20 mouse cellular contexts compared by ENCODE assay signal in the genomic region with DNA sequence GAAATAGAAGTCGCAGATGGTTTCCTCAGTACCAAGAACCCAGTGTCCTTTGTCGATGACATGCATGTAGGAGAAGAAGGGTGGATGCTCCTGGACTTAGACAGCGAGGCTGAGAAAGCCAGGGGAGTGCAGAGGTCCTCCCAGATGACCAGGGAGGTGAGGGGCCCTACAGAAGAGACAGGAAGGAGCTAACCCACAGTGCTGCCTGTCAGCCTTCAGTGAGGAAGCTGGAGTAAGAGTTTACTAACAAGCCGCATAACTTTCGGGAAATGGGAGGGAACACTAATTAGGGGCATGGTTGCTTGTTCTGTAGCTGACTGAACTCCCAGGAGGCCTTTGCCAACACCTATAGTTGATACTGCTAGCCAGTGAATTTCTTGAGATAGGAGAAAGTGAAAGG.
"Had no signal": no experiment of that assay in that cellular context is flagged by ENCODE, and none has a peak within 500 bp of the region (broad histone marks: within the 10 kb centered on the region; RNA-seq: fewer than 3 reads in every experiment).

No protein-coding gene starts in this region.

- ATAC-seq: intestine, postnatal 0 days; midbrain, embryonic 15.5 days had no signal

- H3K4me1 ChIP-seq: limb, embryonic 15.5 days; liver, embryonic 15.5 days; stomach, embryonic 15.5 days had no signal

- H3K9ac ChIP-seq: limb, embryonic 12.5 days; limb, embryonic 15.5 days; liver, embryonic 15.5 days; midbrain, embryonic 12.5 days; midbrain, embryonic 15.5 days; neural tube, embryonic 13.5 days; stomach, embryonic 15.5 days had no signal

- H3K27me3 ChIP-seq: limb, embryonic 15.5 days; midbrain, embryonic 15.5 days; neural tube, embryonic 13.5 days; stomach, embryonic 15.5 days had no signal

- H3K9me3 ChIP-seq: limb, embryonic 12.5 days; limb, embryonic 15.5 days; liver, embryonic 15.5 days; midbrain, embryonic 12.5 days; midbrain, embryonic 15.5 days; neural tube, embryonic 13.5 days; stomach, embryonic 15.5 days had no signal

- H3K27ac ChIP-seq: kidney, postnatal 0 days; limb, embryonic 12.5 days; limb, embryonic 15.5 days; liver, embryonic 15.5 days; macrophage; midbrain, embryonic 12.5 days; midbrain, embryonic 15.5 days; neural tube, embryonic 13.5 days; stomach, embryonic 15.5 days had no signal

- H3K4me2 ChIP-seq: limb, embryonic 12.5 days; limb, embryonic 15.5 days; liver, embryonic 11.5 days; liver, embryonic 15.5 days; midbrain, embryonic 12.5 days; midbrain, embryonic 15.5 days; neural tube, embryonic 13.5 days; stomach, embryonic 15.5 days had no signal

- H3K36me3 ChIP-seq: limb, embryonic 12.5 days; limb, embryonic 15.5 days; liver, embryonic 15.5 days; midbrain, embryonic 12.5 days; midbrain, embryonic 15.5 days; neural tube, embryonic 13.5 days; stomach, embryonic 15.5 days had no signal

- H3K4me3 ChIP-seq: limb, embryonic 12.5 days; limb, embryonic 15.5 days; liver, embryonic 15.5 days; midbrain, embryonic 12.5 days; midbrain, embryonic 15.5 days; neural tube, embryonic 13.5 days; stomach, embryonic 15.5 days had no signal

- DNase-seq: kidney, adult 2 months; kidney, postnatal 36 days; layer of hippocampus, postnatal 36 days; left cerebral cortex, postnatal 4 days; lung, adult 2 months; retina, postnatal 1 day; right cerebral cortex, postnatal 25 days; spleen, adult 18-20 months; thymus, postnatal 36 days had no signal
